Mouse (Mus musculus): ENCODE measurements around the gene Upk3a.
A peak's percentile ranks its signal among the peaks of the same experiment; 100 is the strongest.

Gene Upk3a

DNA sequence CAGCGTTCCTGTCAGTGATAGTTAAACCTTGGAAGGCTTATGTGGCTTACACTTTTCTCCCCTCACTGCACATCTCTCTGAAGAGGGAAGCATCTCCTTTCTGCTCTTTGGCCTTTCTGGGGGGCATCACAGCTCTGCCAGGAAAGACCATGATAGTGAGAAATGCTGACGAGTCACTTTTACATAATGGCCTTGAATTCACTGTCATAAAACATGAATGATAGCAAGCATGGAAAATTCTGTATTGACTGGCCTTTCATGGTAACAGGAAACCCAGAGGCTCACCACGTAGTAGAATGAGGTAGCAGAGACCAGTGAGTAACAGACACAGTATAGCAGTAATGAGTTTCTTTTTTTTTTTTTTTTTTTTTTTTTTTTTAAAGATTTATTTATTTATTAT is 37.2 kb downstream of the Upk3a start:
- no peak for DNase-seq

DNA sequence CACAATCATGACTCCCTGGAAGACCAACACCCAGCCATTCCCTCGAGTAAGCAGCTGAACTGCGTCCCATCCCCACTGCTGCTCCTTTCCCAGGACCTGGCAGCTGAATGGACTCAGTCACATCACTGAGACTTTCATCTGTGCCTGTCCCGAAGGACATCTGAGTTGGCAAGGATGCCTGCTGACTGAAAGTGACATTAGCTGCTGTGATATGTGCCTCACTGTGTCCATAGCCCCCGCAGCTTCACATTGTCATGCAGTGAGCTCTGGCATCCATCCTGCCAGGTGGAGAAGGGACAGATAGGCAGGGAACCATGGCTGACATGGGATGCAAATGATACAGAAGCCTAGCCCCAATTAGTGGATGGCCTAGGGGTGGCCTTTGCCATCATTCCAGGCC is 38.2 kb downstream of the Upk3a start:
- DNase-seq = no peak

DNA sequence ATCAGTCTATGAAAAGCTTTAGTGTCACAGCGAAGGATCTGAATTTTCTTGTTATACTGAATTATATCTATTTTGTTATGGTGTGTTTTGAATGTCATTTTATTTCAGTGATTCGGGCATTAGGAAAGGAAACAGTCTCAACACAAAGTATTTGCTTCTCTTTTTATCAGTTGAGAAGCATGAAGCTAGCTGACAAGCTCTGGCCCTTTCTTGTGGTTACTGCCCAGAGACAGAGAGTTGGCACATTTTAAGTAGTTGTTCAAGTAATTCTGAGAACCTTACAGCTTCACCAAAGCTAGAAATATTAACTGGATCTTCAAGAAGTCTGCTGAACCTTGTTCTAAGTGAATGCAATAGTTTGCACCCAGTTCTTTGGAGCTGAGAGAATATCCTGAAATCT is 46.5 kb downstream of the Upk3a start:
- DNase-seq = no peak

DNA sequence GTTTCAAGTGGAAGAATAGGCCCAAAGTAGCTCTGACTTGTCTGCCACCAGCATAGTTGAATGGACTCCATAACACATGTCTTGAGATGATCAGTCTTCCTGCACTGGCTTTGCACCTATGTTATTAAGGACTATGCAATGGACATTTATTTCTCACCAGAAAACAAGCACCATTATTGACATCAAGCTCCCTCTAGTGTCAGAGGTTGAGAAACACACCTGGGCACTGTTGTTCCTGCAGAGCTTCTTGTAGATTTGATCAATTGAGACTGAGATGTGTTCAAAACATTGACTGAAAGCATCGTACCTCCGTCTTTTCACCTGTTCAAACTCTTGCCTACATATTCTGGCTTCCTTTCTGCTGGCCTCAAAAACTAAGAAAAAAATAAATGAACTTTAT is 53.6 kb downstream of the Upk3a start:
- DNase-seq = peak; percentile 48

All from kidney, postnatal 10 days (tissue).